Mouse (Mus musculus) liver, embryonic 13.5 days (tissue): ENCODE results near the gene Tspan7. TPM values are rescaled to one million over a fixed set of nuclear protein-coding genes. Genes with fewer than 3 reads are reported as not detected.

Experiments used
- ATAC-seq: fragments of 200-750 bp; cut with Nextera tagmentation; 2 replicates; pipeline ENCODE4 v1.8.0; 2017; ENCODE audit warnings: low read depth, mild to moderate bottlenecking, moderate number of reproducible peaks, moderate library complexity
- DNase-seq: peaks from one replicate; pipeline ENCODE4 v3.0.0; 2022
- H3K27ac ChIP-seq: fragments of 300-500 bp; sonication (generic); 2 replicates; pipeline ENCODE4 v1.5.1; 2015; ENCODE audit warnings: moderate library complexity, mild to moderate bottlenecking, inconsistent platforms
- H3K27me3 ChIP-seq: fragments of 300-500 bp; sonication (generic); 2 replicates; pipeline ENCODE4 v1.6.1; 2015; ENCODE audit warnings: mild to moderate bottlenecking, inconsistent platforms
- H3K36me3 ChIP-seq: fragments of 300-500 bp; sonication (generic); 2 replicates; pipeline ENCODE4 v1.6.1; 2015; ENCODE audit warnings: mild to moderate bottlenecking, inconsistent platforms
- H3K4me1 ChIP-seq: fragments of 300-500 bp; sonication (generic); replicated peaks from 2 replicates; pipeline ENCODE4 v1.6.1; 2015; ENCODE audit warnings: inconsistent platforms
- H3K4me2 ChIP-seq: fragments of 300-500 bp; sonication (generic); 2 replicates; pipeline ENCODE4 v1.6.1; 2015; ENCODE audit warnings: inconsistent platforms, mild to moderate bottlenecking, moderate library complexity
- H3K4me3 ChIP-seq: fragments of 300-500 bp; sonication (generic); replicated peaks from 2 replicates; pipeline ENCODE4 v1.5.1; 2015; ENCODE audit warnings: mild to moderate bottlenecking, inconsistent platforms
- H3K9ac ChIP-seq: fragments of 300-500 bp; sonication (generic); 2 replicates; pipeline ENCODE4 v1.6.1; 2015; ENCODE audit warnings: mild to moderate bottlenecking, inconsistent platforms
- H3K9me3 ChIP-seq: fragments of 300-500 bp; sonication (generic); replicated peaks from 2 replicates; pipeline ENCODE4 v1.6.1; 2016; ENCODE audit warnings: inconsistent platforms
- WGBS: fragments of 180-500 bp; shearing (Covaris S2); methylation state at CpG from one replicate; pipeline ENCODE4 v1.1.7; 2015; ENCODE audit not compliant: insufficient replicate concordance; 5-methylcytosine and 5-hydroxymethylcytosine counted together
- polyA plus RNA-seq: library from polyadenylated mRNA; unstranded; fragments of >200 nt; fragmentation: Nextera tagmentation; extraction: Ambion mirVana; gene quantifications from 2 replicates; pipeline ENCODE4 v1.2.1, GENCODE M21; 2015

The Tspan7 gene
- polyA plus RNA-seq, 1 experiment from 2014 or later = 44.1 TPM

DNA sequence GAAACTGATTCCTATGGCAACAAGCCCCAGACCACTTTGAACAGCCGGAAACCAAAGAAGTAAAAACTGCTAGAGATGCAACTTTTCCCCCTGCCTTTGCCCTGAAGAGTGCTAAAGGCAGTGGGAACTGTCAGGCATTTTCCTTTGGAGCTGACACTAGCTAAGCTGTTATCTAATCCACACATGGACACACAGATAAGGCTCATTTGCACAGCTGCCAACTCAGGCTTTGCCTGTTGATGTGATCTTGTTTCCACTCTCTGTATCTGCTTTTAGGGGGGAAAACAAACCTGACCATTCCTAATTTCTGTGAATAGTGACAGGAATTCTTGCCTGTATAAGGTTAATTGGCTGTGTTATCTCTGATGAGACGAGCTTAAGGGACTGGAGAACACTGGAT lies 17.7 kb downstream of the Tspan7 start:
- Histone ChIP-seq H3K4me3 (no peak overlapping the region), H3K4me1 (no peaks in the 10 kb centered on the region), H3K27me3 (no peaks in the 10 kb centered on the region), H3K36me3 (no peaks in the 10 kb centered on the region), H3K4me2 (no peak overlapping the region), H3K9ac (no peak overlapping the region), H3K27ac (no peak overlapping the region), H3K9me3 (no peaks in the 10 kb centered on the region)
- no peak for ATAC-seq
- WGBS = 43% methylated on average over 2 of the region's 2 CpGs
- no peak for DNase-seq

DNA sequence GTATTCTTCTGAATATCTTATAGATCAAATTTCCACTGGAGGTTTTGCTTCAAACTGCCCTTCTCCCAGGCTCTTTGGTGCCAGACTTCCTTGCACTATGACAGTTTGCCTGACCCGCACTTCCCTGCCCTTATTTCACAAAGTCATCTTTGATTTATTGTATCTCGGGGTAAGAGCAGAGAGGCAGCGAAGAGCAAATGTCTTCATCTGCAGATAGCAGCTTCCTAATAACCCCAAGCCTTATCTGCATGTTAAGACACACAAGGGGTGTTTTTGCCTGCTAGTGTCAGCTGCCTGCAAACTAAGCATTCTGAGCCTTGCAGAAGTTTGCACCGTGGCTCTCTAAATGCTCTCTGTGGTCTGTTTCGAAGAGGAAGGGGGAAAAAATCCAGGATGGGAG lies 29.5 kb downstream of the Tspan7 start:
- Histone ChIP-seq H3K4me1 (no peaks in the 10 kb centered on the region), H3K27me3 (no peaks in the 10 kb centered on the region), H3K4me2 (no peak overlapping the region), H3K4me3 (no peak overlapping the region), H3K9ac (no peak overlapping the region), H3K27ac (no peak overlapping the region), H3K36me3 (no peaks in the 10 kb centered on the region), H3K9me3 (no peaks in the 10 kb centered on the region)
- DNase-seq = no peak
- ATAC-seq = no peak
- 38% methylated on average over 5 of the region's 5 CpGs for WGBS

DNA sequence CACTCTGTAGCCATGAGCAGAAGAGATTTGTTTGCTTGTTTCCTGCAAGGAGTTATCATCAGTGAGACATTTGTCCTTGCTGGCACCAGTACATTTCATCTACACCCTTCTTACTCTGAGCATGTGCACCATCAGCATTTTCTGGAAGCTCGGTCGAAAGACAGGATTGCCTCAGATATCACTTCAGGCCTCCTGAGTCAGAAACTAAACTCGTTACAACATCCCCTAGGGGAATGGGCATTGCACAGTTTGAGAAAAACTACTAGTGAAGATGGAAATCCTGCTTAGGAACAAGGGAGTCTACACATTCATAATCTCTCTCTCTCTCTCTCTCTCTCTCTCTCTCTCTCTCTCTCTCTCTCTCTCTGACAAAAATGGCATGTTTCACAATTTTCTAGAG lies 30.0 kb downstream of the Tspan7 start:
- Histone ChIP-seq H3K4me2 (no peak overlapping the region), H3K4me1 (no peaks in the 10 kb centered on the region), H3K27ac (no peak overlapping the region), H3K4me3 (no peak overlapping the region), H3K27me3 (no peaks in the 10 kb centered on the region), H3K36me3 (no peaks in the 10 kb centered on the region), H3K9me3 (no peaks in the 10 kb centered on the region), H3K9ac (no peak overlapping the region)
- ATAC-seq (no peak), DNase-seq (no peak)
- WGBS = 45% methylated on average over 3 of the region's 3 CpGs

DNA sequence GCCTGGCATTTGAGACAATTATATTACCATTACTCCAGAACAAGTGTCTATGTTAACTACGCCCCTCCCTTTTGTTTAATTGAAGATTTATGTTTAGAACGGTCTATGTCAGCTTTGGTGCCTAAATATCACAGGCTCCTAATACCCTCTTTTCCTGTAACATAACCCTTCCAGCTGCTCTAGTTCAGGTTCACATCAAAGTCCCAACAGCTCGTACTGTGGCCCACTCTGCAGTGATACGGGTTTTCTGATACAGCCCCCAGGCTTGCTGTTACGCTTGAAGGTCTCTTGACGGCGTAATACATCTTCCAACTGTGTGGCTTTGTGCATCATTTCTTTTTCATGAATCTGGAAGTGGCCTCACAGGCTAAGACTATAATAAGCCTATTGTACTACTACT lies 31.5 kb downstream of the Tspan7 start:
- Histone ChIP-seq H3K9ac (no peak overlapping the region), H3K4me1 (no peaks in the 10 kb centered on the region), H3K36me3 (no peaks in the 10 kb centered on the region), H3K4me3 (no peak overlapping the region), H3K27me3 (no peaks in the 10 kb centered on the region), H3K9me3 (no peaks in the 10 kb centered on the region), H3K4me2 (no peak overlapping the region), H3K27ac (no peak overlapping the region)
- 73% methylated on average over 7 of the region's 7 CpGs for WGBS
- ATAC-seq (no peak), DNase-seq (no peak)

DNA sequence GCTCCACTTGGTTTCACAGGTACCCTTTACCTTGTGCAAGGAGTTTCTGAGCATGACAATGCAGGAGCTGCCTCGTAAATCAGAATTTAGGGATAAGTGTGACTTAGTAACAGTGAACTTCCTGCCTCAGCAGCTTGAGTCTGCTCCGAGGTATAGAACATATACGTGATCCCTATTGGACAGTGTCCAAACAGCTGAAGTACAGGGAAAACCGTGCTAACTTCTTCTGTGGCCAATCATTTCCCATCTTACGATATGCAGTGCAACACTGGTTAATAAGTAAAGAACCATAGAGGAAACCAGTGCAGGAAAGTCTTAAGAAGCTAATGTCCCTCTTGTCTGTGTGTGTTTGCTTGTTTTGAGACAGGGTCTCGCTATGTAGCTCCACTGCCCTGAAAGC lies 32.0 kb downstream of the Tspan7 start:
- Histone ChIP-seq H3K4me1 (no peaks in the 10 kb centered on the region), H3K9ac (no peak overlapping the region), H3K27me3 (no peaks in the 10 kb centered on the region), H3K9me3 (no peaks in the 10 kb centered on the region), H3K36me3 (no peaks in the 10 kb centered on the region), H3K4me3 (no peak overlapping the region), H3K27ac (no peak overlapping the region), H3K4me2 (no peak overlapping the region)
- WGBS = 67% methylated on average over 6 of the region's 6 CpGs
- ATAC-seq (no peak), DNase-seq (no peak)

DNA sequence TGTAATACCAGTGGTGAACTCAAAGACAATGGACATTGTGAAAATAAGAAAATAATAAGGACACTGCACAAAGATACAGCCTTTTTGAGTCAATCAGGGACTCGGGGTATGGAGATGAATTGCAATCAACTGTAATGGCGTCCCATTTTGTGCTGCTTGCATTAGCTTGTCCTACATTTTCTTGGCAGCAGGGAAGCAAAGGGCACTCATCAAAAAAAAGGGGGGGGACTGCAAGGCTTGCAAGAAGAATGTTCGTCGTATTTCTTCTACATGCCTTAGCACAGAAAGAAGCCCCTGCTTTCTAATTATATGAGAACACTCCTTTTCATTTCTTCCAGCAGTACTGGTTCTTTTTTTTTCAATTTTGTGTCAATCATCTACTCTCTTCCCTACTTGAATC lies 32.8 kb downstream of the Tspan7 start:
- no peaks in the 10 kb centered on the region for H3K27me3 ChIP-seq
- no peak overlapping the region for H3K4me2 ChIP-seq
- no peak for ATAC-seq
- H3K4me3 ChIP-seq = no peak overlapping the region
- DNase-seq = no peak
- H3K27ac ChIP-seq = no peak overlapping the region
- H3K9me3 ChIP-seq = no peaks in the 10 kb centered on the region
- H3K4me1 ChIP-seq = no peaks in the 10 kb centered on the region
- no peak overlapping the region for H3K9ac ChIP-seq
- WGBS = 71% methylated on average over 4 of the region's 4 CpGs
- no peaks in the 10 kb centered on the region for H3K36me3 ChIP-seq

DNA sequence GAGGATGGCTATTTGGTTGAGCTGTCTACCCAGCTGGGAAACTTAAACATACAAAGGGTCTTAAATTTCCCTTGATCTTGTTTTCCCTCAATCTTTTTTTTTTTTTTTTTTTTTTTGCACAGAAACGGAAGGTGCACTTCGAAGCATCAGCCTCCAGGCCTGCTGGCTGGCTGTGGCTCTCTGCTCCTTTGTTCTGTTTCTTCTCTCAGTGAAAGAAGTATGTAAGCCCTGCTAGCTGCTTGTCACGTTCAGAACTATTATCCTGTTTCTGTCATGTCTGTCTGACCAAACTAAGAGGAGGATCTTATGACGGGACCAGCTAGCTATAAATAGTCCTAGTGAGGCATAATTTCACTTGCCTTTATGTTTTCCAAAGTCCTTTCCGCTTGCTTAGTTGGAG lies 33.6 kb downstream of the Tspan7 start:
- Histone ChIP-seq H3K4me2 (no peak overlapping the region), H3K27ac (no peak overlapping the region), H3K4me3 (no peak overlapping the region), H3K36me3 (no peaks in the 10 kb centered on the region), H3K4me1 (no peaks in the 10 kb centered on the region), H3K27me3 (no peaks in the 10 kb centered on the region), H3K9ac (no peak overlapping the region), H3K9me3 (no peaks in the 10 kb centered on the region)
- WGBS = 45% methylated on average over 5 of the region's 5 CpGs
- DNase-seq (no peak), ATAC-seq (no peak)

DNA sequence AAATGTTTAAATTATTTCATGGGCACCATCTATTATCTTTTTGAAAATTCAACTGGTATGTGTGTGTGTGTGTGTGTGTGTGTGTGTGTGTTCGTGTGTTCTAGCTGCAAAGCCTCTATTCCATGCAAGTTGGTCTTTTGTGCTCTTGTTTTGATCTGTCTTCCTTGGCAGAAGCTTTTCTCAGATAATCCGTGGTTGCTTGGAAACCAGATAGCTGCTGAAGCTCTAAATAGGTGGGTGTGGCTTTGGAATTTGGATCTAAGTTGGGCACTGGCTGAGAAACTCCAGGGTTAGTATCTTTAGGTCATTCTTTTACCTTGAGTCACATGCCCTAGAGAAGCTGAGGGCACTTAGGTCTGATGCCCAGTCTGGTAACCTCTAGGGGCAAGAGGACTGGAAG lies 50.5 kb downstream of the Tspan7 start:
- no peaks in the 10 kb centered on the region for H3K36me3 ChIP-seq
- ATAC-seq (no peak), DNase-seq (no peak)
- no peak overlapping the region for H3K4me3 ChIP-seq
- no peaks in the 10 kb centered on the region for H3K4me1 ChIP-seq
- H3K27ac ChIP-seq = no peak overlapping the region
- whole genome bisulfite sequencing = 28% methylated on average over 2 of the region's 2 CpGs
- H3K9me3 ChIP-seq = no peaks in the 10 kb centered on the region
- no peak overlapping the region for H3K4me2 ChIP-seq
- no peaks in the 10 kb centered on the region for H3K27me3 ChIP-seq
- no peak overlapping the region for H3K9ac ChIP-seq

DNA sequence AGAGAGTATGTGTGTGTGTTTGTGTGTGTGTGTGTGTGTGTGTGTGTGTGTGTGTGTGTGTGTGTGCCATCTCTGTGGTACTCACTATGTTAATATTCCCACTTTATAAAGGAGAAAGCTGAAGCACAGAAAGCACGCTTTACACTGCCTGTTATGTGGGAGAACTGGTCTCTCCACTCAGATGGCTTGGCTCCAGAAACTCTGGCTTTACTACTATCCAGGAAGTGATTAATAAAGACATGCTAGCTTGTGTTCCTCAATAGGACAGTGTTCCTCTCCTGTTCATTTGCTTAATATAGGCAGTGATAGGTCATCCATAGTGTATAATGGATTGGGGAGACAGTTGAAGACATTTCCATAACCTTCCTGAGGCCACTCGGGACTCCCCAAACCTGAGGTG lies 54.1 kb downstream of the Tspan7 start:
- H3K4me3 ChIP-seq = no peak overlapping the region
- no peaks in the 10 kb centered on the region for H3K27me3 ChIP-seq
- no peaks in the 10 kb centered on the region for H3K4me1 ChIP-seq
- 49% methylated on average over 2 of the region's 2 CpGs for WGBS
- no peaks in the 10 kb centered on the region for H3K36me3 ChIP-seq
- H3K9me3 ChIP-seq = no peaks in the 10 kb centered on the region
- H3K27ac ChIP-seq = no peak overlapping the region
- H3K9ac ChIP-seq = no peak overlapping the region
- DNase-seq (no peak), ATAC-seq (no peak)
- no peak overlapping the region for H3K4me2 ChIP-seq

DNA sequence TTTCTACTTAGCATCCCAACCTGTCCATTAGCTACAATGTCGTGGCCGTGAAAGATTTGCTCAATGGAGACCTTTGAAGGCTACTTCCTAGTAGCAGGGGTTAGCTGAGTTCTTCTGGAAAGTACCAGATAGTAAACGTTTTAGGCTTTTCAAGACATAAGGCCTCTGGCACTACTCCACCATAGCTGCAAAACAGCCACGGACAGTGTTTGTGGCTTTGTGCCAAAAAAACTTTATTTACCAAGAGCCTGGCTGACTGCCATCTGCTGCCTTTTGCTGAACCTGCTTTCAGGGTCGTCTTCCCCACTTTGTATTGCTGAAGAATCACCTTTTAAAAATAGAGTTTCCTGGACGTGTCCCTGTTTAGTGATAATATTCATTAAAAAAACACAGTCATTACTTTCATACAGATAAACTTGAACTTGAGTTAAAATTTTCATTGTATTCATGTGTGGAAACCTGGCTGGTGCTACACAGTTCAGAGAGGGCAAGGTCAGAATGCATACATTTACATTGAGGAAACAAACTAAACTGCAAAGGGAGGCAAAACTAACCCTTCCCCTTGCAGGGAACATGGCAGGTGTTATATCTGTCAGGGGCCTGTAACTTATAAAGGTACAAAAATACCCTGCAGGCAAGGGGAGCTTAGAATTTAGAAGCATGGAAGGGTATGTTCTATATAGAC lies 54.7 kb downstream of the Tspan7 start:
- no peak overlapping the region for H3K4me2 ChIP-seq
- no peak for DNase-seq
- no peak overlapping the region for H3K27ac ChIP-seq
- no peaks in the 10 kb centered on the region for H3K36me3 ChIP-seq
- WGBS = 45% methylated on average over 6 of the region's 6 CpGs
- no peaks in the 10 kb centered on the region for H3K9me3 ChIP-seq
- no peak overlapping the region for H3K9ac ChIP-seq
- H3K27me3 ChIP-seq = no peaks in the 10 kb centered on the region
- H3K4me1 ChIP-seq = no peaks in the 10 kb centered on the region
- H3K4me3 ChIP-seq = no peak overlapping the region
- ATAC-seq = no peak

DNA sequence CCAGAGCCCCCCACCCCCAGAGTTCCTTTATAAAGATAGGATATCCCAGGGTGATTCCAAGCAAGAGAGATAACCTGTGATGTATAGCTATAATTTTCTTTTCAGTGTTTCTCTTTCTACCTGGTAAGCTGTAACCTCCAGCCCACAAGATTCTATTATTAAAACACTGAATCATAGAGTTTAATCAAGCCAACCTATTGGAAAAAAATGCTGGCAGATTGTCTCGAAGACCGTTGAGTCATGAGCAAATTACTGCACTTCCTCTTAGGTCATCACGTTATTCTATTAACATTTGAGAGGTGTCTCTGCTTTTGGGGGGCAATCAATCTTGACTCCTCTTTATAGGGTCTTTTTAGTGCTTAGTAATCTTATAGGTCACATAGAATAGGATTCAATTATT lies 61.9 kb downstream of the Tspan7 start:
- Histone ChIP-seq H3K27ac (no peak overlapping the region), H3K4me2 (no peak overlapping the region), H3K4me1 (no peaks in the 10 kb centered on the region), H3K9ac (no peak overlapping the region), H3K36me3 (no peaks in the 10 kb centered on the region), H3K4me3 (no peak overlapping the region), H3K9me3 (no peaks in the 10 kb centered on the region), H3K27me3 (no peaks in the 10 kb centered on the region)
- 60% methylated on average over 3 of the region's 3 CpGs for WGBS
- no peak for ATAC-seq
- DNase-seq = no peak

DNA sequence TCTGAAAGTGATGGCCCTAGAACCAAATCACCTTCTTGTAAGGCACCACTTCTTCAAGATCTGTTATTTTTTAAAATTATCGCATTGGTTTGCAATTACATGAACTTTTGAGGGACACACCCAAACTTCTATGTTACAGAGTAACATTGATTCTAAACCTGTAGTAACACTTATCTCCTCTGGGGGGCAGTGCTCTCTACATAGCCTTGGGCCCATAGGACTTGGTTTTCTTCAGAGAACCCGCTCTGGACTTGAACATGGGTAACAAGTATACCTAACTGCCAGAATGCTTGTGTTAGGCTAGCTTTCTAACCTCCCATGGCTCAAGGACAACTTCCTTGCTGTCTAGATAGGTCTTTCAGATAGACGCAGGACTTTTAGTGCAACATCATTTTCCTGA lies 64.8 kb downstream of the Tspan7 start:
- no peak overlapping the region for H3K4me3 ChIP-seq
- WGBS = 47% methylated on average over 3 of the region's 3 CpGs
- no peaks in the 10 kb centered on the region for H3K27me3 ChIP-seq
- no peak for DNase-seq
- H3K9ac ChIP-seq = no peak overlapping the region
- H3K4me1 ChIP-seq = no peaks in the 10 kb centered on the region
- no peaks in the 10 kb centered on the region for H3K9me3 ChIP-seq
- no peak overlapping the region for H3K27ac ChIP-seq
- no peaks in the 10 kb centered on the region for H3K36me3 ChIP-seq
- H3K4me2 ChIP-seq = no peak overlapping the region
- no peak for ATAC-seq
